Mouse (Mus musculus): ENCODE data around the gene Mcrip2. TPM values are rescaled to one million over a fixed set of nuclear protein-coding genes. Genes with fewer than 3 reads are reported as not detected.
A peak's percentile ranks its signal among the peaks of the same experiment; 100 is the strongest.

Gene Mcrip2
- polyA plus RNA-seq, 1 experiment from 2014 or later = 7.3 TPM

DNA sequence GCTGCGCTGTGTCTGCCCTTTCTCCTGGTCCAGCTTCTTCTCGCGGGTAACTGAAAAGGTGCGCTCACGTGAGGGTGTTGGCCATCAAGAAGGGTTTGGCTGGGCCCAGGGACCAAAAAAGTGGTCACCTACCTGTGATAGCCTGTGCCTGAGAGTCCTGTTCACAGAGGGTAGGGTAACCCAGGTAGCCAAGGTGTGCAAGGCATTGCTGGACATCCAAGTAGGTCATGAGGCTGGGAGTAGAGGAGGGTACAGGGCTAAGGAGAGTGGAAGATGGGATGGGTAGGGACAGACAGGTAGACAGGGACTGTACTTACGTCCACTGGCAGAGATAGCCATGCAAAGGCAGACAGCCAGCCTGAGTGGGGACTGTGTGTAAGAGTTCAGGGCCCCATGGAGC, 28.0 kb downstream of the Mcrip2 start:
- no peak for DNase-seq (ENCODE audit: low spot score)
- 92% methylated on average over 6 of the region's 6 CpGs for WGBS
- Histone ChIP-seq H3K9me3 (replicated peaks; ENCODE audit: control insufficient read depth, low read length) (no peaks in the 10 kb centered on the region), H3K36me3 (replicated peaks; ENCODE audit: control insufficient read depth, insufficient read depth, low read depth, low read length) (peaks cover 14% of the 10 kb centered on the region), H3K4me1 (ENCODE audit: control insufficient read depth, insufficient read depth, low read length) (peaks cover 10% of the 10 kb centered on the region), H3K9ac (replicated peaks; ENCODE audit: low read length) (no peak overlapping the region), H3K27me3 (ENCODE audit: control insufficient read depth, insufficient read depth, low read length) (no peaks in the 10 kb centered on the region), H3K4me2 (ENCODE audit: low read depth, low read length) (no peak overlapping the region), H3K4me3 (ENCODE audit: low read depth, low read length) (no peak overlapping the region), H3K27ac (replicated peaks; ENCODE audit: low read depth, low read length) (no peak overlapping the region)
- no peak for ATAC-seq (replicated peaks; ENCODE audit: insufficient number of reproducible peaks, low FRiP score, low TSS enrichment, low read depth)

DNA sequence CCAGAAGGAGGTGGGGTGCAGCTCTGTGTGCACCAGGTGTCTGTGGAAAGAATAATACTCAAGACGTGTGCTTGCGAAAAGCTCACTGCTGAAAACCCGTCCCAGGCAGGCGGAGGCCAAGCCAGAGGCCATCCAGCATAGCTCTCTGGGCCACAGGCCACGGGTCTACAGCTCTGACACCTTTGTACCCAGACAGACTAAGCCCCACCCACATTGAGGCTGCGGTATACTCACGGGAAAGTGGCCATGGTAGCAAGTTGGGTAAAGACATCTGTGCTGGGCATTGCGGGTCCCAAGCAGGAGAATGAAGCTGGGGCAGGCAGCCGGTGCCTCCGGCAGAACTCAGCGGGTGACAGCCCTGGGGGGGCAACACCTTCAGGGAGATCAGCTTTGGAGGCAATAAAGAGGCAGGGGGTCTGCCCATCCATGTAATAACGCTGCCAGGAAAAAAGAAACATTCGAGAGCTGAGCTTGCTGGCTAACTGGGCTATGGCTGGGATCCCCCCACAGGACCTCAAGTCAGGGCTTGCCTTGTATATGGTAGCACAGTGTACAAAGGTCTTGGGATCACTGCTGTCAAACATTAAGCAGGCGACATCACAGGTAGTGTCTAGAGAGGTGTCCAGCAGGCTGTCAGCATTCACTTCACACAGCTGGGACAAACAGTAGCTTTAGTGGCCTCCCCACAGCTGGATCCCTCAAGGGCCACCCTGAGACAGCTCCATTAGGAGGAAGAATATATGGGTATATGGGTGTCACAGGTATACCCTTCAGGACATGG, 28.9 kb downstream of the Mcrip2 start:
- H3K9me3 ChIP-seq (replicated peaks; ENCODE audit: control insufficient read depth, low read length) = no peaks in the 10 kb centered on the region
- H3K27me3 ChIP-seq (ENCODE audit: control insufficient read depth, insufficient read depth, low read length) = no peaks in the 10 kb centered on the region
- peaks cover 16% of the 10 kb centered on the region for H3K36me3 ChIP-seq (replicated peaks; ENCODE audit: control insufficient read depth, insufficient read depth, low read depth, low read length)
- H3K27ac ChIP-seq (replicated peaks; ENCODE audit: low read depth, low read length) = no peak overlapping the region
- no peak overlapping the region for H3K4me2 ChIP-seq (ENCODE audit: low read depth, low read length)
- ATAC-seq (replicated peaks; ENCODE audit: insufficient number of reproducible peaks, low FRiP score, low TSS enrichment, low read depth) (no peak), DNase-seq (ENCODE audit: low spot score) (no peak)
- 87% methylated on average over 14 of the region's 14 CpGs for WGBS
- H3K9ac ChIP-seq (replicated peaks; ENCODE audit: low read length) = no peak overlapping the region
- no peak overlapping the region for H3K4me3 ChIP-seq (ENCODE audit: low read depth, low read length)
- peaks cover 10% of the 10 kb centered on the region for H3K4me1 ChIP-seq (ENCODE audit: control insufficient read depth, insufficient read depth, low read length)

DNA sequence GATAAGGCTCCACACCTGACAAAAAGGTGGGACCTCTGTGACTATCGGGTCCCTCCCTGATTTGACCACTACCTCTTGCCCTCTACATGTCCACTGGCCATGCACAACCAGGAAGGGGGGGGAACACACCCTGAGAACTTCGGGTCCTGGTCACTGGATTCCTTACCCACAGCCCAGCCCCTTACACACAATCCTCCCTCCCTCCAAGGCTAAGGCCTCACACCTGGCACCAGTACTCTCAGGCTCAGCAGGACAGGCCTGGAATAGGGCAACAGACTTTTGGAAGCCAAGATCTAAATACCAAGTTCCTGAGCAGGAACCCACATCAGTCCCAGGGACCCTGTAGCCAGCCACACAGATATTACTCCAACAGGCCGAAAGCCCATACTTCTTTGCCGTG, 29.7 kb downstream of the Mcrip2 start:
- Histone ChIP-seq H3K4me2 (ENCODE audit: low read depth, low read length) (no peak overlapping the region), H3K36me3 (replicated peaks; ENCODE audit: control insufficient read depth, insufficient read depth, low read depth, low read length) (peaks cover 16% of the 10 kb centered on the region), H3K9ac (replicated peaks; ENCODE audit: low read length) (no peak overlapping the region), H3K27ac (replicated peaks; ENCODE audit: low read depth, low read length) (no peak overlapping the region), H3K4me1 (ENCODE audit: control insufficient read depth, insufficient read depth, low read length) (peaks cover 18% of the 10 kb centered on the region), H3K4me3 (ENCODE audit: low read depth, low read length) (no peak overlapping the region), H3K9me3 (replicated peaks; ENCODE audit: control insufficient read depth, low read length) (no peaks in the 10 kb centered on the region), H3K27me3 (ENCODE audit: control insufficient read depth, insufficient read depth, low read length) (no peaks in the 10 kb centered on the region)
- 85% methylated on average over 4 of the region's 4 CpGs for WGBS
- no peak for ATAC-seq (replicated peaks; ENCODE audit: insufficient number of reproducible peaks, low FRiP score, low TSS enrichment, low read depth)
- no peak for DNase-seq (ENCODE audit: low spot score)

DNA sequence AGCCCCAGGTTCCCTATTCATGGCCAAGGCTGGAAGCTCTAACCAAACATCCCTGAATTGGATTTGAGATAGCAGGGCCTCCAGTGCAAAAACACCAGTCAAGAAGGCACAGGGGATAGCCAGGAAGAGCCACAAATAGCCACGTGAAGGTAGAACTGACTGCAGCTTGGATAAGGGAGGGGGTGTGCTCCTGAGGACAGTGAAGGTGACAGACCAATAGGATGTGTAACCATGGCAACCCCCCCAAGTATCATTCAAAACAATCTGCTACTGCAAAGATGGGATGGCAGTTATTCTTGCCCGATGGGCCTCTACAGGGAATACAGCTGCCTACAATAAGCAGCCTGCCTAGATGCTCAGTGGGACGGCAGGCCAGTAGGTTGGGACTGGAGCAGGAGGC, 31.0 kb downstream of the Mcrip2 start:
- DNase-seq (ENCODE audit: low spot score) (no peak), ATAC-seq (replicated peaks; ENCODE audit: insufficient number of reproducible peaks, low FRiP score, low TSS enrichment, low read depth) (no peak)
- peaks cover 19% of the 10 kb centered on the region for H3K4me1 ChIP-seq (ENCODE audit: control insufficient read depth, insufficient read depth, low read length)
- H3K36me3 ChIP-seq (replicated peaks; ENCODE audit: control insufficient read depth, insufficient read depth, low read depth, low read length) = peaks cover 16% of the 10 kb centered on the region
- H3K4me3 ChIP-seq (ENCODE audit: low read depth, low read length) = no peak overlapping the region
- no peak overlapping the region for H3K27ac ChIP-seq (replicated peaks; ENCODE audit: low read depth, low read length)
- no peak overlapping the region for H3K4me2 ChIP-seq (ENCODE audit: low read depth, low read length)
- H3K27me3 ChIP-seq (ENCODE audit: control insufficient read depth, insufficient read depth, low read length) = no peaks in the 10 kb centered on the region
- WGBS = 44% methylated on average over 3 of the region's 3 CpGs
- peak overlapping the region; percentile 7; the same call in 1 of the 2 replicates for H3K9ac ChIP-seq (replicated peaks; ENCODE audit: low read length)
- H3K9me3 ChIP-seq (replicated peaks; ENCODE audit: control insufficient read depth, low read length) = no peaks in the 10 kb centered on the region

DNA sequence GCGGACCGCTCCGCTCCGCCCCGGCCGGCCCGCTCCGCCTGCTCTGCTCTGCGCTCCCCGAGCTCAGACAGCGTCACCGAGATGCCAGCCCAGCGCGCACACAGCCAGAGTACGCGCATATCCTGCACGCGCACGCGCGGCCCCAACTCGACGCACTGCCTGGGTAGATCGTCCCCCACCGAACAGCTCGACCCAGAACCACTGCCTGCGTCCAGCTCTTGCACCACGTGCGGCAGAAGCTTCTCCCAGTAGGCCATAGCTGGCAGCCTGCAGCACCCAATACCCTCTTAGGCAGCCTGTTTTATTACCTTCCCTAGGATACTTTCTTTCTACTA, 31.5 kb downstream of the Mcrip2 start, which contains the start of gene Rhbdl1:
TSS of gene Rhbdl1 (minus strand) at position 220 of the 335 bp plus-strand sequence.
- Histone ChIP-seq H3K36me3 (replicated peaks; ENCODE audit: control insufficient read depth, insufficient read depth, low read depth, low read length) (peaks cover 16% of the 10 kb centered on the region), H3K27me3 (ENCODE audit: control insufficient read depth, insufficient read depth, low read length) (no peaks in the 10 kb centered on the region), H3K9ac (replicated peaks; ENCODE audit: low read length) (peak within 1 kb of the TSS; percentile 35), H3K4me2 (ENCODE audit: low read depth, low read length) (peak within 1 kb of the TSS; percentile 57), H3K4me3 (ENCODE audit: low read depth, low read length) (peak within 1 kb of the TSS; percentile 17), H3K9me3 (replicated peaks; ENCODE audit: control insufficient read depth, low read length) (no peaks in the 10 kb centered on the region), H3K4me1 (ENCODE audit: control insufficient read depth, insufficient read depth, low read length) (peaks cover 19% of the 10 kb centered on the region), H3K27ac (replicated peaks; ENCODE audit: low read depth, low read length) (no peak within 1 kb of the TSS)
- WGBS = 2% methylated on average over 29 of the region's 29 CpGs
- DNase-seq (ENCODE audit: low spot score) = peak; percentile 68
- ATAC-seq (replicated peaks; ENCODE audit: insufficient number of reproducible peaks, low FRiP score, low TSS enrichment, low read depth) = no peak

DNA sequence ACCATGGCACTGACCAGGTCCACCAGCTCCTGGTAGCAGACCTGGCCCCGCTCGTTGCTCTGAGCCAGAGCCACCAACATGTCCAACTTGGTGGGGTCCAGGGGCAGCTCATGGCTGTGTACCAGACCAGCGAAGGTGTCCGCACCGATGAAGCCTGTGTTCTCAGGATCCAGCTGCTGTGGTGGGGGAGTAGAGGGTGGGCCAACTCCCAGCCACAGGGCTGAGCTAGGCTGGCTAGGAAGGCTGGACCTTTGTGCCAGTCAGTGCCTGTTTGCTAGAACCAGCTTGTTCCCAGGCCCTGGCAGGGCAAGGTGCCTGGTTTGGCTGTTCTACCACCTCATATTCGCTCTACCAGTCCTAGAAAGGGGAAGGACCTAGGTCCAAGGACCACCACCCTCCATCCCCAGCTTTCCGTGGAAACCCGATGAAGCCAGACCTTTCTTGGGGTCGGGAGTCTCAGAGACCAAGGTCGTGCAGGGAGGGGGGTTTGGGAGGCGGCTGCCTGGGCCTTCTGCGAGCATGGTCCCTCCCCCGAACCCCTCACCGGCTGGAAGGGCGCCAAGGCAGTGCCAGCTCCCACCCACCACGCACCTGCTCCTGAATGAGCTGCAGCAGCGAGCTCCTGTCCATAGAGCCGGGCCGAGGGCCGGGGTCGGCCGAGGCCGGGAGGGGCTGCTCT, 32.0 kb downstream of the Mcrip2 start:
- Histone ChIP-seq H3K27ac (replicated peaks; ENCODE audit: low read depth, low read length) (no peak overlapping the region), H3K9ac (replicated peaks; ENCODE audit: low read length) (peak overlapping the region; percentile 35), H3K4me3 (ENCODE audit: low read depth, low read length) (peak overlapping the region; percentile 17), H3K4me1 (ENCODE audit: control insufficient read depth, insufficient read depth, low read length) (peaks cover 21% of the 10 kb centered on the region), H3K27me3 (ENCODE audit: control insufficient read depth, insufficient read depth, low read length) (no peaks in the 10 kb centered on the region), H3K4me2 (ENCODE audit: low read depth, low read length) (peak overlapping the region; percentile 57), H3K36me3 (replicated peaks; ENCODE audit: control insufficient read depth, insufficient read depth, low read depth, low read length) (peaks cover 16% of the 10 kb centered on the region), H3K9me3 (replicated peaks; ENCODE audit: control insufficient read depth, low read length) (no peaks in the 10 kb centered on the region)
- 26% methylated on average over 22 of the region's 23 CpGs for WGBS
- no peak for ATAC-seq (replicated peaks; ENCODE audit: insufficient number of reproducible peaks, low FRiP score, low TSS enrichment, low read depth)
- DNase-seq (ENCODE audit: low spot score) = no peak

DNA sequence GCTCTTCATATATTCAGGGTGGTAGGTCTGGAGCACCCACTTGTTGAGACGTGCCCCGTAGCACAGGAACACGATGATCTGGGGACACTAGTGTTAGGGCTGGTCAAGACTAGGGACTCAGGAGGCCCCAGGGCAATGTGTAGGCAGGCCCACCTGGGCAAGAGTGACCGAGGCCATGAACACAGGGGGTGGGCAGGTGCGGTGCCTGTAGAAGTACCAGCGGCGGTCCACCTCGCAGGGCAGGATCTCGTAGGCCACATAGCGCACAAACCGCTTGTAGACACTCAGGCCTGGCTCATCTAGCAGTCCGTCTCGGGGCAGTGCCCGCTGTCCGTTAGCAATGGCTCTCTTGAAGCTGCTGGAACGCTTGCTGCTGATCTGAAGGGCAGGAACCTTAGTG, 32.7 kb downstream of the Mcrip2 start:
- 91% methylated on average over 16 of the region's 16 CpGs for WGBS
- Histone ChIP-seq H3K36me3 (replicated peaks; ENCODE audit: control insufficient read depth, insufficient read depth, low read depth, low read length) (peaks cover 11% of the 10 kb centered on the region), H3K9ac (replicated peaks; ENCODE audit: low read length) (no peak overlapping the region; the same call in 1 of the 2 replicates), H3K4me3 (ENCODE audit: low read depth, low read length) (no peak overlapping the region), H3K4me2 (ENCODE audit: low read depth, low read length) (no peak overlapping the region), H3K27ac (replicated peaks; ENCODE audit: low read depth, low read length) (no peak overlapping the region), H3K9me3 (replicated peaks; ENCODE audit: control insufficient read depth, low read length) (no peaks in the 10 kb centered on the region), H3K4me1 (ENCODE audit: control insufficient read depth, insufficient read depth, low read length) (peaks cover 25% of the 10 kb centered on the region), H3K27me3 (ENCODE audit: control insufficient read depth, insufficient read depth, low read length) (no peaks in the 10 kb centered on the region)
- no peak for DNase-seq (ENCODE audit: low spot score)
- no peak for ATAC-seq (replicated peaks; ENCODE audit: insufficient number of reproducible peaks, low FRiP score, low TSS enrichment, low read depth)

DNA sequence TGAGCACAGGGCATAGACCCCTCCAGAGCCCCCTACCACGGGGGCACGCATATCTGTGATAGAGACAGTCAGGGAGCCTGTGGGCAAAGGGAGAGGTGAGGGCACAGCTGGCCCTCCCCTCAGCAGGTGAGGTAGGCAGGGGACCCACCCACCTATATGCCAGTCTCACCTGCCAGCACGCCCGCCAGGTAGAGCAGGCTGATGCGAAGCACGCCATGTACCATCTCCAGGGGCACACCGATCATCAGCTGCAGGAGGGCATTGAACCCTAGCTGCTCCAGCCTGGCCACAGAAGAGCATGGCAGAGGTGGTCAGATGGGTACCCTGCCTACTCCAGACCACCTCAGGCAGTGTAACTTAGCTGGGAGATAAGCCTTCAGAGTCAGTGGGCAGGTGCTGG, 33.3 kb downstream of the Mcrip2 start:
- ATAC-seq (replicated peaks; ENCODE audit: insufficient number of reproducible peaks, low FRiP score, low TSS enrichment, low read depth) = no peak
- no peak overlapping the region for H3K4me2 ChIP-seq (ENCODE audit: low read depth, low read length)
- no peak overlapping the region for H3K4me3 ChIP-seq (ENCODE audit: low read depth, low read length)
- H3K9ac ChIP-seq (replicated peaks; ENCODE audit: low read length) = peak overlapping the region; percentile 9; the same call in 1 of the 2 replicates
- no peak overlapping the region for H3K27ac ChIP-seq (replicated peaks; ENCODE audit: low read depth, low read length)
- 94% methylated on average over 7 of the region's 7 CpGs for WGBS
- H3K36me3 ChIP-seq (replicated peaks; ENCODE audit: control insufficient read depth, insufficient read depth, low read depth, low read length) = peaks cover 8% of the 10 kb centered on the region
- no peaks in the 10 kb centered on the region for H3K9me3 ChIP-seq (replicated peaks; ENCODE audit: control insufficient read depth, low read length)
- peaks cover 25% of the 10 kb centered on the region for H3K4me1 ChIP-seq (ENCODE audit: control insufficient read depth, insufficient read depth, low read length)
- no peaks in the 10 kb centered on the region for H3K27me3 ChIP-seq (ENCODE audit: control insufficient read depth, insufficient read depth, low read length)
- DNase-seq (ENCODE audit: low spot score) = no peak
